Mouse (Mus musculus): ENCODE results near the gene Stkld1. TPM values are rescaled to one million over a fixed set of nuclear protein-coding genes. Genes with fewer than 3 reads are reported as not detected.

The Stkld1 gene
- polyA plus RNA-seq, 2 experiments: 0.18 TPM; not detected in 1

- Histone ChIP-seq H3K9me3 (ENCODE audit: control insufficient read depth, low read length) (no peaks in the 10 kb centered on the region), H3K27me3 (ENCODE audit: control insufficient read depth, insufficient read depth, low read length) (no peaks in the 10 kb centered on the region), H3K4me2 (replicated peaks; ENCODE audit: low read depth, low read length, severe bottlenecking) (no peak overlapping the region), H3K9ac (ENCODE audit: low read depth, low read length, severe bottlenecking) (no peak overlapping the region), H3K27ac (replicated peaks; ENCODE audit: low read depth, low read length) (no peak overlapping the region), H3K36me3 (ENCODE audit: control insufficient read depth, insufficient read depth, low read length) (no peaks in the 10 kb centered on the region), H3K4me1 (ENCODE audit: control insufficient read depth, insufficient read depth, low read length) (no peaks in the 10 kb centered on the region), H3K4me3 (replicated peaks; ENCODE audit: low read length) (no peak overlapping the region)
- no peak for TF ChIP-seq POLR2A (IDR thresholded peaks at IDR 0.05; ENCODE audit: borderline replicate concordance, extremely low read depth, insufficient read depth, insufficient read length)
- DNase-seq (ENCODE audit: low spot score) (no peak), ATAC-seq (ENCODE audit: low FRiP score, low read depth) (no peak)
- WGBS: 76% methylated on average over 2 of the region's 2 CpGs
These were observed 50.3 kb downstream of the Stkld1 start for GRCm38 (mm10) chr2:26984179-26984578.

- 84% methylated on average over 5 of the region's 5 CpGs for WGBS
- H3K9me3 ChIP-seq (ENCODE audit: control insufficient read depth, low read length): no peaks in the 10 kb centered on the region
- H3K4me2 ChIP-seq (replicated peaks; ENCODE audit: low read depth, low read length, severe bottlenecking): no peak overlapping the region
- DNase-seq (ENCODE audit: low spot score) (no peak), ATAC-seq (ENCODE audit: low FRiP score, low read depth) (no peak)
- H3K27ac ChIP-seq (replicated peaks; ENCODE audit: low read depth, low read length): no peak overlapping the region
- H3K4me1 ChIP-seq (ENCODE audit: control insufficient read depth, insufficient read depth, low read length): no peaks in the 10 kb centered on the region
- no peak overlapping the region for H3K9ac ChIP-seq (ENCODE audit: low read depth, low read length, severe bottlenecking)
- no peak overlapping the region for H3K4me3 ChIP-seq (replicated peaks; ENCODE audit: low read length)
- no peaks in the 10 kb centered on the region for H3K36me3 ChIP-seq (ENCODE audit: control insufficient read depth, insufficient read depth, low read length)
- TF ChIP-seq POLR2A (IDR thresholded peaks at IDR 0.05; ENCODE audit: borderline replicate concordance, extremely low read depth, insufficient read depth, insufficient read length): no peak
- H3K27me3 ChIP-seq (ENCODE audit: control insufficient read depth, insufficient read depth, low read length): no peaks in the 10 kb centered on the region
These were observed 50.8 kb downstream of the Stkld1 start for GRCm38 (mm10) chr2:26984640-26985039.

- ATAC-seq (ENCODE audit: low FRiP score, low read depth) (no peak), DNase-seq (ENCODE audit: low spot score) (no peak)
- Histone ChIP-seq H3K9ac (ENCODE audit: low read depth, low read length, severe bottlenecking) (no peak overlapping the region), H3K27me3 (ENCODE audit: control insufficient read depth, insufficient read depth, low read length) (no peaks in the 10 kb centered on the region), H3K9me3 (ENCODE audit: control insufficient read depth, low read length) (no peaks in the 10 kb centered on the region), H3K4me2 (replicated peaks; ENCODE audit: low read depth, low read length, severe bottlenecking) (no peak overlapping the region), H3K4me1 (ENCODE audit: control insufficient read depth, insufficient read depth, low read length) (no peaks in the 10 kb centered on the region), H3K27ac (replicated peaks; ENCODE audit: low read depth, low read length) (no peak overlapping the region), H3K36me3 (ENCODE audit: control insufficient read depth, insufficient read depth, low read length) (no peaks in the 10 kb centered on the region), H3K4me3 (replicated peaks; ENCODE audit: low read length) (no peak overlapping the region)
- WGBS: 72% methylated on average over 3 of the region's 3 CpGs
- TF ChIP-seq POLR2A (IDR thresholded peaks at IDR 0.05; ENCODE audit: borderline replicate concordance, extremely low read depth, insufficient read depth, insufficient read length): no peak
These were observed 60.1 kb downstream of the Stkld1 start for GRCm38 (mm10) chr2:26993936-26994335.

- Histone ChIP-seq H3K9me3 (ENCODE audit: control insufficient read depth, low read length) (no peaks in the 10 kb centered on the region), H3K27me3 (ENCODE audit: control insufficient read depth, insufficient read depth, low read length) (no peaks in the 10 kb centered on the region), H3K27ac (replicated peaks; ENCODE audit: low read depth, low read length) (no peak overlapping the region), H3K4me3 (replicated peaks; ENCODE audit: low read length) (no peak overlapping the region), H3K4me2 (replicated peaks; ENCODE audit: low read depth, low read length, severe bottlenecking) (no peak overlapping the region), H3K36me3 (ENCODE audit: control insufficient read depth, insufficient read depth, low read length) (no peaks in the 10 kb centered on the region), H3K4me1 (ENCODE audit: control insufficient read depth, insufficient read depth, low read length) (no peaks in the 10 kb centered on the region), H3K9ac (ENCODE audit: low read depth, low read length, severe bottlenecking) (no peak overlapping the region)
- WGBS: 71% methylated on average over 1 of the region's 1 CpGs
- DNase-seq (ENCODE audit: low spot score) (no peak), ATAC-seq (ENCODE audit: low FRiP score, low read depth) (no peak)
- no peak for TF ChIP-seq POLR2A (IDR thresholded peaks at IDR 0.05; ENCODE audit: borderline replicate concordance, extremely low read depth, insufficient read depth, insufficient read length)
These were observed 63.7 kb downstream of the Stkld1 start for GRCm38 (mm10) chr2:26997498-26997897.

GRCm38 (mm10) chr2:26997993-26998392 lies 64.1 kb downstream of the Stkld1 start:
- Histone ChIP-seq H3K4me2 (replicated peaks; ENCODE audit: low read depth, low read length, severe bottlenecking) (no peak overlapping the region), H3K27ac (replicated peaks; ENCODE audit: low read depth, low read length) (no peak overlapping the region), H3K4me3 (replicated peaks; ENCODE audit: low read length) (no peak overlapping the region), H3K9me3 (ENCODE audit: control insufficient read depth, low read length) (no peaks in the 10 kb centered on the region), H3K9ac (ENCODE audit: low read depth, low read length, severe bottlenecking) (no peak overlapping the region), H3K4me1 (ENCODE audit: control insufficient read depth, insufficient read depth, low read length) (no peaks in the 10 kb centered on the region), H3K36me3 (ENCODE audit: control insufficient read depth, insufficient read depth, low read length) (no peaks in the 10 kb centered on the region), H3K27me3 (ENCODE audit: control insufficient read depth, insufficient read depth, low read length) (no peaks in the 10 kb centered on the region)
- ATAC-seq (ENCODE audit: low FRiP score, low read depth) (no peak), DNase-seq (ENCODE audit: low spot score) (no peak)
- TF ChIP-seq POLR2A (IDR thresholded peaks at IDR 0.05; ENCODE audit: borderline replicate concordance, extremely low read depth, insufficient read depth, insufficient read length): no peak
- 95% methylated on average over 6 of the region's 7 CpGs for WGBS

Other genes with a start within 250 kb of the Stkld1 start
- gene Abo, start 69.1 kb upstream of the Stkld1 start, polyA plus RNA-seq (2012; rRNA removed): not detected in 2 replicates
- not detected in 2 replicates for gene Abo, start 69.1 kb upstream of the Stkld1 start, polyA plus RNA-seq (2014; fragmentation: Nextera tagmentation; extraction: Ambion mirVana)
- 19.2 and 23.6 TPM in 2 replicates for gene Surf6, start 31.2 kb upstream of the Stkld1 start, polyA plus RNA-seq (2012; rRNA removed)
- 14.1 and 15.3 TPM in 2 replicates for gene Surf6, start 31.2 kb upstream of the Stkld1 start, polyA plus RNA-seq (2014; fragmentation: Nextera tagmentation; extraction: Ambion mirVana)
- gene Med22, start 23.4 kb upstream of the Stkld1 start, polyA plus RNA-seq (2012; rRNA removed): 49.0 and 61.2 TPM in 2 replicates
- 32.7 and 36.2 TPM in 2 replicates for gene Med22, start 23.4 kb upstream of the Stkld1 start, polyA plus RNA-seq (2014; fragmentation: Nextera tagmentation; extraction: Ambion mirVana)
- gene Rpl7a, start 23.3 kb upstream of the Stkld1 start, polyA plus RNA-seq (2012; rRNA removed): 1,637 and 2,054 TPM in 2 replicates
- gene Rpl7a, start 23.3 kb upstream of the Stkld1 start, polyA plus RNA-seq (2014; fragmentation: Nextera tagmentation; extraction: Ambion mirVana): 733 and 758 TPM in 2 replicates
- gene Surf2, start 17.7 kb upstream of the Stkld1 start, polyA plus RNA-seq (2012; rRNA removed): 41.2 and 41.6 TPM in 2 replicates
- 30.7 and 36.5 TPM in 2 replicates for gene Surf2, start 17.7 kb upstream of the Stkld1 start, polyA plus RNA-seq (2014; fragmentation: Nextera tagmentation; extraction: Ambion mirVana)
- 57.9 and 69.1 TPM in 2 replicates for gene Surf1, start 17.5 kb upstream of the Stkld1 start, polyA plus RNA-seq (2012; rRNA removed)
- gene Surf1, start 17.5 kb upstream of the Stkld1 start, polyA plus RNA-seq (2014; fragmentation: Nextera tagmentation; extraction: Ambion mirVana): 51.2 and 59.7 TPM in 2 replicates
- gene Surf4, start 119 bp upstream of the Stkld1 start, polyA plus RNA-seq (2012; rRNA removed): 235 and 291 TPM in 2 replicates
- gene Surf4, start 119 bp upstream of the Stkld1 start, polyA plus RNA-seq (2014; fragmentation: Nextera tagmentation; extraction: Ambion mirVana): 265 and 279 TPM in 2 replicates
- 55.8 and 64.3 TPM in 2 replicates for gene Rexo4, start 30.3 kb downstream of the Stkld1 start, polyA plus RNA-seq (2012; rRNA removed)
- gene Rexo4, start 30.3 kb downstream of the Stkld1 start, polyA plus RNA-seq (2014; fragmentation: Nextera tagmentation; extraction: Ambion mirVana): 46.1 and 49.5 TPM in 2 replicates
- 0.04 TPM in 1 of 2 replicates, not detected in the other for gene Adamts13, start 39.4 kb downstream of the Stkld1 start, polyA plus RNA-seq (2012; rRNA removed)
- not detected in 2 replicates for gene Adamts13, start 39.4 kb downstream of the Stkld1 start, polyA plus RNA-seq (2014; fragmentation: Nextera tagmentation; extraction: Ambion mirVana)
- 82.9 and 94.2 TPM in 2 replicates for gene Cacfd1, start 75.9 kb downstream of the Stkld1 start, polyA plus RNA-seq (2012; rRNA removed)
- gene Cacfd1, start 75.9 kb downstream of the Stkld1 start, polyA plus RNA-seq (2014; fragmentation: Nextera tagmentation; extraction: Ambion mirVana): 65.3 and 68.6 TPM in 2 replicates
- gene Slc2a6, start 94.0 kb downstream of the Stkld1 start, polyA plus RNA-seq (2012; rRNA removed): 0.73 and 1.0 TPM in 2 replicates
- gene Slc2a6, start 94.0 kb downstream of the Stkld1 start, polyA plus RNA-seq (2014; fragmentation: Nextera tagmentation; extraction: Ambion mirVana): 0.48 and 0.88 TPM in 2 replicates
- gene Mymk, start 138.1 kb downstream of the Stkld1 start, polyA plus RNA-seq (2012; rRNA removed): 46.8 and 60.5 TPM in 2 replicates
- 47.8 and 70.4 TPM in 2 replicates for gene Mymk, start 138.1 kb downstream of the Stkld1 start, polyA plus RNA-seq (2014; fragmentation: Nextera tagmentation; extraction: Ambion mirVana)
- 16.1 and 21.5 TPM in 2 replicates for gene Adamtsl2, start 145.3 kb downstream of the Stkld1 start, polyA plus RNA-seq (2012; rRNA removed)
- 9.3 and 12.9 TPM in 2 replicates for gene Adamtsl2, start 145.3 kb downstream of the Stkld1 start, polyA plus RNA-seq (2014; fragmentation: Nextera tagmentation; extraction: Ambion mirVana)
- gene Fam163b, start 208.4 kb downstream of the Stkld1 start, polyA plus RNA-seq (2012; rRNA removed): 0.68 and 1.1 TPM in 2 replicates
- 0.30 and 0.43 TPM in 2 replicates for gene Fam163b, start 208.4 kb downstream of the Stkld1 start, polyA plus RNA-seq (2014; fragmentation: Nextera tagmentation; extraction: Ambion mirVana)
- gene Dbh, start 231.2 kb downstream of the Stkld1 start, polyA plus RNA-seq (2012; rRNA removed): 1.3 and 2.2 TPM in 2 replicates
- gene Dbh, start 231.2 kb downstream of the Stkld1 start, polyA plus RNA-seq (2014; fragmentation: Nextera tagmentation; extraction: Ambion mirVana): 1.00 and 1.6 TPM in 2 replicates

All from limb, embryonic 14.5 days (tissue).